Mouse (Mus musculus) adrenal gland, adult 18-20 months (tissue): ENCODE results near the gene Cpvl. TPM values are rescaled to one million over a fixed set of nuclear protein-coding genes. Genes with fewer than 3 reads are reported as not detected.

Source experiments
- DNase-seq, 2 experiments: peaks; one replicate each; pipeline ENCODE4 v3.0.0; 2021 to 2022; ENCODE audit warnings: low spot score in 2 of 2
- total RNA-seq, 2 experiments: library from RNA; stranded (reverse); gene quantifications; 1 replicate in 1 of 2; 2 replicates in 1 of 2; pipeline ENCODE4 v1.2.3; 2021

Cpvl gene
- total RNA-seq, 2 experiments from 2014 or later: not detected

GRCm38 (mm10) chr6:53893731-53894130 lies 84.7 kb downstream of the Cpvl start:
- DNase-seq: no peak

- DNase-seq: no peak
These were observed 87.4 kb downstream of the Cpvl start for GRCm38 (mm10) chr6:53891109-53891508.

- DNase-seq: no peak
These were observed 93.5 kb downstream of the Cpvl start for GRCm38 (mm10) chr6:53884931-53885330.

- no peak for DNase-seq
These were observed 94.0 kb downstream of the Cpvl start for GRCm38 (mm10) chr6:53884496-53884895.

GRCm38 (mm10) chr6:53883405-53883804 lies 95.1 kb downstream of the Cpvl start:
- no peak for DNase-seq

- DNase-seq: no peak
These were observed 96.8 kb downstream of the Cpvl start for GRCm38 (mm10) chr6:53881623-53882022.

GRCm38 (mm10) chr6:53881235-53881606 lies 97.2 kb downstream of the Cpvl start:
- no peak for DNase-seq

- DNase-seq: no peak
These were observed 97.8 kb downstream of the Cpvl start for GRCm38 (mm10) chr6:53880530-53881234.

- DNase-seq: no peak
These were observed 98.9 kb downstream of the Cpvl start for GRCm38 (mm10) chr6:53879567-53879966.

- DNase-seq: no peak
These were observed 103.5 kb downstream of the Cpvl start for GRCm38 (mm10) chr6:53874881-53875429.

- no peak for DNase-seq
These were observed 106.6 kb downstream of the Cpvl start for GRCm38 (mm10) chr6:53871903-53872302.

- DNase-seq: no peak
These were observed 115.5 kb downstream of the Cpvl start for GRCm38 (mm10) chr6:53863011-53863410.

- no peak for DNase-seq
These were observed 119.4 kb downstream of the Cpvl start for GRCm38 (mm10) chr6:53859106-53859505.

- DNase-seq: no peak
These were observed 120.6 kb downstream of the Cpvl start for GRCm38 (mm10) chr6:53857822-53858221.

GRCm38 (mm10) chr6:53856775-53857174 lies 121.7 kb downstream of the Cpvl start:
- no peak for DNase-seq

- no peak for DNase-seq
These were observed 123.3 kb downstream of the Cpvl start for GRCm38 (mm10) chr6:53854971-53855856.

- no peak for DNase-seq
These were observed 124.2 kb downstream of the Cpvl start for GRCm38 (mm10) chr6:53854226-53854625.

- DNase-seq: no peak
These were observed 124.9 kb downstream of the Cpvl start for GRCm38 (mm10) chr6:53853546-53853945.

- DNase-seq: no peak
These were observed 133.8 kb downstream of the Cpvl start for GRCm38 (mm10) chr6:53844626-53845025.

GRCm38 (mm10) chr6:53825213-53825612 lies 153.3 kb downstream of the Cpvl start:
- no peak for DNase-seq
